Mouse (Mus musculus): ENCODE measurements around the gene Gm20503. TPM values are rescaled to one million over a fixed set of nuclear protein-coding genes. Genes with fewer than 3 reads are reported as not detected.

Gm20503 gene
- polyA plus RNA-seq, 1 experiment from 2014 or later: 15.4 TPM

Other genes starting within 250 kb of the Gm20503 start
- gene Olfr267, start 215.5 kb upstream of the Gm20503 start, polyA plus RNA-seq (2016; fragmentation: Nextera tagmentation; extraction: Ambion mirVana): not detected in 2 replicates
- gene Ecpas, start 90.5 kb upstream of the Gm20503 start, polyA plus RNA-seq (2016; fragmentation: Nextera tagmentation; extraction: Ambion mirVana): 42.3 and 44.7 TPM in 2 replicates
- gene Zkscan16, start 59.6 kb upstream of the Gm20503 start, polyA plus RNA-seq (2016; fragmentation: Nextera tagmentation; extraction: Ambion mirVana): 1.3 and 1.5 TPM in 2 replicates
- gene Ptgr1, start 16.1 kb upstream of the Gm20503 start, polyA plus RNA-seq (2016; fragmentation: Nextera tagmentation; extraction: Ambion mirVana): 21.3 and 24.2 TPM in 2 replicates
- 11.0 and 11.4 TPM in 2 replicates for gene Dnajc25, start 8.1 kb upstream of the Gm20503 start, polyA plus RNA-seq (2016; fragmentation: Nextera tagmentation; extraction: Ambion mirVana)
- gene Gng10, start 31.9 kb downstream of the Gm20503 start, polyA plus RNA-seq (2016; fragmentation: Nextera tagmentation; extraction: Ambion mirVana): 181 and 183 TPM in 2 replicates
- not detected in 2 replicates for gene AI481877, start 135.8 kb downstream of the Gm20503 start, polyA plus RNA-seq (2016; fragmentation: Nextera tagmentation; extraction: Ambion mirVana)
- gene Ugcg, start 186.0 kb downstream of the Gm20503 start, polyA plus RNA-seq (2016; fragmentation: Nextera tagmentation; extraction: Ambion mirVana): 13.6 and 13.9 TPM in 2 replicates

All from embryonic facial prominence, embryonic 12.5 days (tissue).